Mouse (Mus musculus) ovary, postnatal 10 days (tissue): ENCODE data around the gene Ehd1.
"Not testable (repeated sequence)": the region's sequence is repeated elsewhere in the genome, so short reads cannot be mapped to it uniquely, and the experiment has no call there.

Source experiments
- DNase-seq: peaks from one replicate; pipeline ENCODE4 v3.0.0; 2022; ENCODE audit warnings: low spot score

Ehd1 gene

GRCm38 (mm10) chr19:6279481-6280144 is 3.1 kb downstream of the Ehd1 start:
- DNase-seq = no peak

GRCm38 (mm10) chr19:6280554-6280953 is 4.0 kb downstream of the Ehd1 start:
- DNase-seq = no peak

GRCm38 (mm10) chr19:6281122-6282020 is 4.8 kb downstream of the Ehd1 start:
- DNase-seq = no peak

GRCm38 (mm10) chr19:6283001-6283400 is 6.5 kb downstream of the Ehd1 start:
- no peak for DNase-seq

GRCm38 (mm10) chr19:6284502-6284901 is 8.0 kb downstream of the Ehd1 start:
- DNase-seq = no peak

- no peak for DNase-seq
Observed at GRCm38 (mm10) chr19:6285226-6285625, 8.7 kb downstream of the Ehd1 start.

GRCm38 (mm10) chr19:6285632-6286433 is 9.3 kb downstream of the Ehd1 start:
- DNase-seq = no peak

GRCm38 (mm10) chr19:6286434-6287401 is 10.2 kb downstream of the Ehd1 start:
- DNase-seq = no peak

GRCm38 (mm10) chr19:6288236-6288894 is 11.8 kb downstream of the Ehd1 start:
- no peak for DNase-seq

GRCm38 (mm10) chr19:6289696-6290238 is 13.2 kb downstream of the Ehd1 start:
- DNase-seq = no peak

GRCm38 (mm10) chr19:6290720-6291116 is 14.2 kb downstream of the Ehd1 start:
- DNase-seq = not testable (repeated sequence)

GRCm38 (mm10) chr19:6291117-6291781 is 14.7 kb downstream of the Ehd1 start:
- no peak for DNase-seq

- no peak for DNase-seq
Observed at GRCm38 (mm10) chr19:6292262-6292661, 15.7 kb downstream of the Ehd1 start.

- DNase-seq = no peak
Observed at GRCm38 (mm10) chr19:6294301-6294700, 17.8 kb downstream of the Ehd1 start.

- no peak for DNase-seq
Observed at GRCm38 (mm10) chr19:6296551-6297210, 20.2 kb downstream of the Ehd1 start.

- DNase-seq = no peak
Observed at GRCm38 (mm10) chr19:6297641-6298040, 21.1 kb downstream of the Ehd1 start.

- no peak for DNase-seq
Observed at GRCm38 (mm10) chr19:6299003-6299402, 22.5 kb downstream of the Ehd1 start.

- DNase-seq = no peak
Observed at GRCm38 (mm10) chr19:6299450-6300267, 23.1 kb downstream of the Ehd1 start.
